Mouse (Mus musculus) cerebellum, adult 18-20 months (tissue): ENCODE measurements around the gene Zfp369.
"Not testable (repeated sequence)": the region's sequence is repeated elsewhere in the genome, so short reads cannot be mapped to it uniquely, and the experiment has no call there.

Experiments used
- DNase-seq, 2 experiments: peaks; one replicate each; pipeline ENCODE4 v3.0.0; 2021

Gene Zfp369

DNA sequence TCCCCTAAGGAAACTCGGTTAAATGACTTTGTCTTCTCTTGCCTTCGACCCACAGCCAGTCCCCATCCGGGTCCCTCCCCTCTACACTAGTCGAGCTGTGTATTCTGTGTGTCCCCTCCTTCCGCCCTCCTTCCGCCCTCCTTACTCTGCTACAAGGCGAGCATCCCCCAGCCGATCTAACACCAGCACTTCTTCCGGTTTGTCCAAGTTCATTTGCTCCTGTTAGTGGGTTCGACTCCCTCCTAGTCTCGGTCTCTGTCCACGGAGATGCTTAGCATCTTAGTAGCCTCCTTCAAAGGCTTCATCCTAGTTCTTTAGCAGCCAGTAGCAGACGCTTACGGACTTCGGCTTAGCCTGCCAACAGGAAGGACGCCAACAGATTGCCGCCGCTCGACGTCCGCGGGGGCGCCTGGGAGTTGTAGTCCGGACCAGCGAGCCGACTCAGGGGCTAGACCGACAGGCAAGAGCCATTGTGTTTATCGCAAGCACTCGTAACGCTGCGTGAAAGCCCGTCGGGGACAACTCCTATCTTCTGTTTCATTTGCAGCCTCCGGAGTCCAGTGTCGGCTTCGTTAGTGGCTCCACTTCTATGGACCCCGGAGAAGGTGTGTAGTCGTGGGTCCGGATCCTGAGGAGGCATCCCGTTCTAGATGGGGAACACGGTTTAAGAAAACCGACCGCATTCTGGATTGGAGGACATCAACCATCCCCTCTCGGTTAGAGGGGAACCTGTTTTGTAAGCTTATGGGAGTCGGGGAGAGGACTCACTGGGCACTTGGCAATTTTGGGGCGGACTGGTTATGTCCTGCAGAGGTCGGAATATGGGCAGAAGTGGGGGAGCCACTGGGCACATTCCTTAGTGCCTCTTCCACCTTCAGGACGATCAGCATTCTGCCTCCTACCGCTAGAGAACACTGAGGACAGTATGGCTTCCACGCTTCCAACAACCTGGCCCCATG, at the start of gene Zfp369:
Gene Zfp369, plus strand, starts transcription at position 432 of the 959 bp plus-strand sequence.
- DNase-seq, result peak; percentile 95 to 97

DNA sequence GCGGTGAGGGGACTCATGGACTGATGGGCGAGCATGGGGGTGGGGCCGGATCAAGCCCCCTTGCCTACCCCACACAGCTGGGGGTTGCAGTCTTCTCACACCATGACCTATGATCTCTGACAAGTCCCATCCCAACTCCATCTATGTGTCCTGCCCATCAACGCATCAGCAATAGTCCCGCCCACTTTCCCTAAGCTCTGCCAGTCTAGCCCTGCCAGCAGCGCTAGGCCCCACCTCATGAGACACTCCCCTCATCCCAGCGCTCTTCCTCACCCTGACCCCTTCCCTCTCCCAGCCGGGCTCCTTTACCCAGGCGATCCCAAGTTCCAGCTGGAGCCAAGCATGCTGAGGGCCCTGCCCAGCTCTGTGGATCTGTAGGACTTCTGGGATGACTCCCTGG, 41.4 kb upstream of the Zfp369 start:
- no peak for DNase-seq

DNA sequence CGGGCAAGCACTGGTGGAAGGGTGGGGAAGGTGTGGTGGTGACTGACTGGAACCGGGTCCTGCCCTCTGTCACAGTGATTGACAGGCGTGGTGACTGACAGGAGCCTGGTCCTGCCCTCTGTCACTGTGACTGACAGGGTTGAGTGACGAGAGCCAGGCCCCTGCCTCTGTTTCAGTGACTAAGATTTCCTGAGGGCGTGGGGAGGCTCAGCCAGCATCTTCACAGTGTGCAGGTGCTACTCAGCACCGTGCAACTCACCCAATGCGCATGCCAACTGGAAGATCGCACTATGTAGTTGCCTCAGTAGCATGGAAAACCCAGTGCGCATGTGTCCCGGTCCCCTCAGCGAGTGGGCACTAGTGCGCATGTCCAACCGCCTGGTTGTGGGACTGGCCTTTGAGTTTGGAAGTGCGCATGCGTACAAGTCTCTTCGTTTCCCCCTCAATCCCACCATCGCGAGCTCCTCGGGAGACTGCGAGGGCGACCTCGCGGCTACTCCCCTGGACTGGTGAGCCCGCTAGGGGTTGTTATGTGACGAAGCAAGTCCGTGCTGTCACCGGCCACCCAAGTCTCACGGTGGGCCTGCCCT, 38.0 kb upstream of the Zfp369 start:
- peak; percentile 97 to 98 for DNase-seq

DNA sequence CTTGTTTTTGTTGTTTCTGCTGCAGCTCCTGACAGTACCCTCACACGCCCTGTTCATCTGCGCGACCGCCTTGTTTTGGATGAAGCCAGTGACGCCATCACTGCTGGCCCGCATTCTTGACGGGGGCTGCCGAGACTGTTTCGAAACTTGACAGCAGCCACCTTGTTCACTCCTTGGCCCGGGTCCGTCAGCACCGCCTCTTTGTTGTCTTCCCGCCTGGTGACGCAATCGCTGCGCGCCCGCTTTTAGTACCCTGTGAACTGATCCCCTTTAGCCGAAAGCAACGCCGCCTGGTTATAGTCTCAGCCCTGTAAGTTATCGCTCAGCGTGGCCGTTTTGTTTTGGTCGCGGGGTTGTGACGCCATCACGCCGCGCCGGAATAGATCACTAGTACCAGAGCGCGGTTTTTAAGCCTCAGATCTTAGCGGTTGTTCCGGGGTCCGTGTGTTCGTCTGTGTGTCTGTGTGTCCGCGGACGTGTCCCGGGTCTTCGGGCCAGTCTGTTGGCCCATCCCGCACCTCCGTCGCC, 37.5 kb upstream of the Zfp369 start:
- peak; percentile 90 to 95 for DNase-seq

DNA sequence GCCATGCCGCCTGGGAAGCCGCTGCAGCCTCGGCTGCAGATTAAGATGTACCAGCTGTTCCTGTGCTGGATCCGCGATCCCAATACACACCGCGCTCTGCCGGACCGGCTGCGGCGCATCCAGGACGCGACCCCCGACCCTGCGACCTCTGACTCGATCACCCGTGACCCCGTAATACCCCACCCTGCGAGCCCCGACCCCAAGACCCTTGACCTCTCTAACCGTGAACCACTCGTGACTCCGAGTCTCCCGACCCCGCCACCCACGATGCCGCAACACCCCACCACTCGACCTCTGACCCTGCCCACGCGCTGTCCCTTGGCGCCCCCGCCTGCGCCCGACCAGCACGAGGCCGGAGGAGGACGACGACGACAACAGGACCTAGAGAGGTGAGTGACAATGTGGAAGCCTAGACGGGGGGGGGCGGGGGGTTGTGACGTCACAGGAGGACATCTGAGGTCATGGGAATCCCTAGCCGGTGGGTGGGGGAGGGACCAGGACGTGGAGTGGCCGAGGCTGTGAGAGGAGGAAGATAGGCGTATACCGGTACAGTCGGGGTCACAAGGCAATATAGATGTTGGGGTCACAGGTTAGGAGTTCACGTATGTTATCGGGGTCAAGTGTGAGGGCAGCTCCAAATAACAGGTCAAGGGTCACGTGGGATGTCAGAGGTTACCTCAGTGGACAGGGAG, 36.8 kb upstream of the Zfp369 start:
- peak in 1 of 2 experiments; percentile 52 for DNase-seq

DNA sequence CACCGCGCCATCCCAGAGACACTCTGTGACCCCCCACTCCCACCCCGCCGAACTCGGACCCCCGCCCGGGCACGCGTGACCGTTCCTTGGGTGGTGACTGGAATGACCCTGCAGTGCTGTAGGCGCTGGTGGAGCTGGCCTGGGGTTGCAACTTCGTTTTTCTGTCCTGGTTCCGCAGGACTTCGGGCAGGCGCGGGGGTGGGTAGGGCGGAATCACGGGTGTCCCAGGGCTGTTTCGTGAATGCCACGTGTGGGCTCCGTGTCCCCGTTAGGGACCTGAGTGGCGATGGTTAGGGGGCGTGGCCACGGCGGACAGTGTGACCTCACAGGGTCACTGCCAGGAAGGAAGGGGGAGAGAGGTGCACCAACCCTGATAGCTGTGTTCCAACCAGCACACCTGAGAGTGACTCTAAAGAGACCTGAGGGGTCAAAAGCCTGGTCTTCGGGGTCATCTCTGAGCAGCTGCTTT, 36.3 kb upstream of the Zfp369 start:
- peak; percentile 25 to 39 for DNase-seq

DNA sequence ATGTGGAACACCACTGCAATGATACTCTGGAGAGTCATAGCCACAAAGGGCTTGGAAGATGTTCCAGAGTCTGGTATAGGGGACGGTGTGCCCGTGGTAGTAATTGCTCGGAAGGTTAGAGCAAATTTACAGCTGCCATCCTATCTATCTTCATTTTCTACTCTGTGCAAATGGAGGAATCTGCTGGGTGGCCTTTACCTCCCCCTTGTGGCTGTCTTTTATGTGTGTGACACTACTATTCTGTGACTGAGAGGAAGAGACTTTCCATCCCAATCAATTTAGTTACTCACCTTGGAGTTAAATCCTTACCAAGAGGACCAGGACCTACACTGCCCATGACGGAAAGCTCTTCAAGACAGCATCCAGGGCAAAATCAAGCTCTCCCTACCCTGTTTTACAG, 35.3 kb upstream of the Zfp369 start:
- DNase-seq, result no peak

DNA sequence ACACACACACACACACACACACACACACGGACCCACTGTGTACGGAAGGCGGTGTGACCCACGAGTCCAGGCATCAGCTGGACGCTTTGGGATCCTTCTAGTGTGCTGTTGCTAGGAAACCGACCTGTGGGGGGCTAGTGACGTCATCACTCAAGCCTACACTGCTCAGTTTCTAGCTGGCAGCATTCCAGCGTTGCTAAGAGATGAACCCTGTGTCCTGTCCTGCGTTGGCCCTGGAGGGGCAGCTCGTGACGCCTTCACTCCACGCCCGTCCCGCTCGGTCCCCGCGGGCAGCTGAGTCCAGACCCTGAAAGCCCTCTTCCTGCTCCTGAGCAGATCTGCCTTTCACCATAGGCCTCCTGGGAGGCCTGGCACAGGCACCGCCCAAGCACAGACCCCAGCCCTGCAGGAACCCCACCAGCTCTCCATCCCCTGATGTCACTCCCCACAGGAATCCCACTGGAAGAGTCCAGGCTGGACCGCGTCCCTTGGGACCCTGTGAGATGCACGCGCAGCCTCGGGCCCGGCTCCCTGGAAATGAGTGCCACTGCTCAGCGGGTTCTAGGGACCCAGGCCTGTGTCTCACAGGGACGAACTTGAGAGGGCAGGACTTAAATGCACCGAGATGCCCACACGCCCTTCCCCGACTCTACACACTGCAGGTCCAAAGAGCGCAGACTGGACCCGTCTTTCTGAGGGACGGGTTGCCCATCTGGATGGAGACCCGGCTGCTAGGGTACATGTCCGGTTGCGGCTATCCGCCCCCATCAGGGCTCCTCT, 20.2 kb upstream of the Zfp369 start:
- DNase-seq, result peak; percentile 51 to 72

DNA sequence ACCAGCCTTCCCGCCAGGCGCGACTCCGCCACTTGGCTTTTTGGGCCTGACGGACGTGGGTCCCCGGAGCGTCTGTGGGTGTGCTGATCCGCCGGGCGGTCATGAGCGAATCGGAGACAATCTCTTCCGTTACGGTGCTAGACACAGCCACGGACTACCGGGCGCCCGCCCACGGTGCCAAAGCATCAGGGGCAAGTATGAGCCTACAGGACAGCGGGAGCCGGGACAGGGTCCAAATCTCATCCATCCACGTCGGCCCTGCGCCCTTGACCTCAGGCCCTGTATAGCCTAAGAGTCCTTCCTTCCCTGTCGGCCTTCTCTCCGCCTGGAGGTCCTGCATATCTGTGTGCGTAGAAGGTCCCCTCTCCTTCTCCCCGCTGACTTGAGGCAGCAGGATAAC, 19.4 kb upstream of the Zfp369 start, which contains the start of gene Gm10775:
Gene Gm10775, plus strand, starts transcription at position 301 of the 400 bp plus-strand sequence.
- no peak for DNase-seq

DNA sequence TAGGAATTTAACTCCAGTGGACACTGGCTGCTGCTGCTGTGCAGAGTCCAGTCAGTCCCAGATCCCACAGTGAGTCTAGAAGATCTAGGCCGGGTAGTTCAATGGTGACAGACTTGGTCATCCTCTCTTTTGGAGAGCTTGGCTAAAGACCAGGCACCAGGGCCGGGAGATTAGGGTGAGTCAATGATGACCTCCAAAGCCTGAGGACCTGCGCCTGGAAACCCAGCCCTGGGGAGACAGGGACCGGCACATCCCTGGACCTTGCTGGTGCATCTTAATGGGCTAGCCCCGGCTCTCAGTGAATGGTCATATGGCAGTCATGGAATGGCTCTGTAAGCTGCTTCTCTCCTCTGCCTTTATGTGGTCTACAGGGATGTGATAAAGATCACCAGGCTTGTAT, 16.5 kb upstream of the Zfp369 start:
- DNase-seq, result no peak

DNA sequence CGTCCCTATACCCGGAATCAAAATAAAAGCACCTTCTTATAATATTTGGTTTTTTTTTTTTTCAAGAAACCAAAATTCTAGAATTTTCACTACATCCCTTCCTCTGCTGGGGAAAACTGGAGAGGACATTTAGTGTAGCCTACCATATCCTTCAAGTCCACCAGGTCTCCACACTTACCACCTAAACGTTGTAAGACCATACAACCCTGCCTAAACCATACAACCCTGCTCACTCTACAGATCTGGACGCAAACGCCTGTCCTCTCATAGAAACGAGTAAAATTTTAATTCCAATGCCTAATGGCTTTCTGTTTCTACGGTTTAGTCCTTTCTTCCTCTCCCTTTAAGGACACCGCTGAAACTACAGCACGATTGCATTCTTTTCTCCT, 626 bp upstream of the Zfp369 start:
- no peak for DNase-seq

DNA sequence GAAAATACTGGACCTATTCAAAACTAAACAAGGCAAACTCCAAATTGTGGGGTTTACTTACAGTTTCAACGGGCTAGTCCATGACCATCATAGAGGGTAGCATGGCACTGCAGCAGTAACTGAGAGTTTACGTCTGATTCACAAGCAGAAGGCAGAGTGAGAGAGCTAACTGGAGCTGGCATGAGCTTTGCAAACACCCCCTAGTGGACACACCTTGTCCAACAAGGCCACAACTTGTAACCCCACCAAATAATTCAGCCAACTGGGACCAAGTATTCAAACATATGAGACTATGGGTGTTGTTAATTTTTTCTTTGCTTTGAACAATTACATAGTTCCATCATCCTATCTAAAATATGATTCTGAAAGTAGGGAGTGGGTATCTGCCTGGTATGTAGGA, 8.2 kb downstream of the Zfp369 start:
- no peak for DNase-seq

DNA sequence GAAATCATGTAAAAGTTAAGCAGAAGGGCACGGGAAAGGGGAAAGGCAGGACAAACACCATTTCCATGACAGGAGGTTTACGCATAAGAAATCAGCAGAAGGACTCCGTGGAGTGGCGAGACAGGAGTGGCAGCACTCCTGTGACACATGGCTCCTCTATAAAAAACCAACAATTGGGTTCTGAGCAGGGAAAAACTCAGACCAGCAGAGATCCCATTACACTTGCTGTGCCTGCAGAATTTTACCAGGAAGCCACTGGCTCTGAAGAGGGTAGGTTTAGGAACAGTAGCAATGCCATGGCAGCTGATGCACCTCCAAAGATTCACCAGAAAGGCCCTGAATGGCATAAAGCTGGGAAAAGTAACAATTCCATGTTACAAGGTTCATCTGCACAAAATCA, 17.7 kb downstream of the Zfp369 start:
- DNase-seq, result no peak

DNA sequence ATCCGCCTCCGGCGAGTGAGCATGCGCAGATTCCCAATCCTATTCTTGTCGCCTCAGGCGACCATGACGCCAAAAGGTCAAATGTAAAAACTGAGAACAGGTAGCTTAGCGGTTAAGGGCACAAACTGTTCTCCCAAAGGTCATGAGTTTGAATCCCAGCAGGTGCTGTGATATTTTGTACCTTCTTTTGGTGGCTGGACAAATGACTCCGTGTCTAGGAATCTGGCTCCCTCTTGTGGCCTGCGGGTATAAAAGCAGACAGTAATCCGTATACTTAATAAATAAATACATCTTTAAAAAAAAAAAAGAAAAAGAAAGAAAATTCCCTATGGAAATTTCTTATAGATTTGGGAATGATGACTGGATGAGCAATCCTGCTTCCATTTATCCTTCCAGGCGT, 32.2 kb downstream of the Zfp369 start:
- DNase-seq, result peak; percentile 25 to 31

DNA sequence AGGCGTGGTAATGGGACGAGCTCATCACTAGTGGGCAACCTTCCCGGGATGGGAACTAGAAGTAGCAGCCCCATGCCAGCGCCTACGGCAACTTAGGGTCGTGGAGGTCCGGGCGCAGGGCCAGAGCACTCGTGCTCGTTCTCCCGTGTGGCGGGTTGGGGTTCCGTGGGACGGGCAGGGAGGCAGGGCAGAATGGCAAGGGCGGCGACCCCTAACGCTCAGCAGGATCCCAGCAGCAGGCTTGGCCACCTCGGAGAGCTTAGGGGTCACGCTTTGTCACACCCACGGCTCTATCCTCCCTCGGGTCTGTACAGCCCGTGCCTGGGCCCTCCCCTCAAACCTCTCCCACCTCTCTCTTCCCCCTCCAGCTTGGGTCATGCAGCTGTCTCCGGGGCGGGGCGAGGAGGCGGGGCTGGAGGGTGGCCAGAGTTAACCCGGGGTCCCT, 32.7 kb downstream of the Zfp369 start:
- DNase-seq, result peak; percentile 7

DNA sequence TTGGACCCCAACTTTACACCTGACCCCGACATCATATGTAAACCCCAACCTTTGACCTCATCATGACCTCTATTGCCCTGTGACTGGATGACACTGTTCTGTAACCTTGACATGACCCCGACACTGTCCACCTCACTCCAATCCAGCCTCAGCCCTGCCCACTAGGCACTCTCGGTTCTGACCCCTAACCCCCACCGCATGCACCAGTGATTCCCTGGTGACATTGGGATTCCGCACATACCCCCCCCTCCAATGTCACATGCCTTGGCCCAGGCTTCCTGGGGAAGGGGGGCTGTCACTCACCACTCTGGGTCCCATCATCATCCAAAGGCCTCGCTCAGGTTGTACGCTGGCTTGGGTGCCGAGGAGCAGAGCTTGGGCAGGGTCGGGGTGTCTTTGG, 33.2 kb downstream of the Zfp369 start:
- no peak for DNase-seq

DNA sequence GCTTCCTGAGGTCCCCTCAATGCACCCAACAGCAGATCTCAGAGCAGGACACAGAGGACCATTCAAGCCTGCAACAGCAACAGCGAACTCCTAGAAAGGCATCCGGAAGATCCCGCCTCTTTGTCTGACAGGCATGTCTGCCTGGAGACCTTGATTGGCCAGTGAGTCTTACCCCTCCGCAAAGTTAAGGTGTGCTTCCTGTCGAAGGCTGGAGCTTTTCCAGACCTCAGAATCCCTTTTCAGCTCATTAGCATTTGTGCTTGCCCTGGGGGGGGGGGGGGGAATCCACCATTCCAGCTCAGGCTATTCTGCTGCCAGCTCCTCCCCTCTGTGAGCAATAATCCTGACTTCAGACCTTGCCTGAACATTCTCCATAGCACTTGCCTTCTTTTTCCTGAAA, 69.9 kb downstream of the Zfp369 start:
- not testable (repeated sequence) for DNase-seq

DNA sequence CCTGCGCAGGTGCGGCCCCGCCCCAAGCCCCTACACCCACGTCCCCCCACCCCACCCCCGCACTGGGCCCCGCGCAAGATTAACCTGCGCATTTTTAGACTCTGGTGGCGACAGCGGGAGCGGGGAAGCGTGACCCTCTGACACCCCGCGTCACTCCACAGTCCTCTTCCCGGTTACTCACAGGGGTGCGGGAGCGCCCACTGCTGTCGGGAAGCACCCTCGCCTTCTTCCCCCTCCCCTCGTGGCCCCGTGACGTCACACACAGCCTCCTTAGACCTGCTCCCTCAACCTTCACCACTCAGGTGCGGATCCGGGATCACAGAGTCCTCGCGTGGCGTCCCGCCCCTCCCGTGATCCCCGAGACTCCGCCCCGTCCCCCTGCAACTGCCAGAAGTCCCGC, 73.2 kb downstream of the Zfp369 start:
- DNase-seq, result not testable (repeated sequence)
